Mouse (Mus musculus) cerebellum, adult 2 months (tissue): Measurements from ENCODE around the gene Tbc1d22b.

ENCODE experiments used
- CTCF ChIP-seq: fragments of 200-500 bp; IDR thresholded peaks from 2 replicates; pipeline ENCODE4 v1.5.1; 2011; ENCODE audit warnings: low read depth, mild to moderate bottlenecking, control low read depth, low read length, moderate library complexity, borderline replicate concordance; ENCODE audit not compliant: insufficient read depth
- POLR2A ChIP-seq: fragments of 200-500 bp; IDR thresholded peaks from 2 replicates; pipeline ENCODE4 v1.6.1; 2011; ENCODE audit warnings: low read length, control low read depth, borderline replicate concordance; ENCODE audit not compliant: insufficient read depth

- TF ChIP-seq CTCF (no peak), POLR2A (no peak)
These were observed 47.2 kb downstream of the Tbc1d22b start for GRCm38 (mm10) chr17:29596771-29597132.
